Mouse (Mus musculus) lung, postnatal 0 days (tissue): ENCODE results near the gene Selenop.

ENCODE experiments used
- CTCF ChIP-seq: IDR thresholded peaks from 2 replicates; pipeline ENCODE4 v1.5.1; 2016; ENCODE audit warnings: antibody characterized with exemption, mild to moderate bottlenecking
- EP300 ChIP-seq: IDR thresholded peaks from 2 replicates; pipeline ENCODE4 v1.6.1; 2016; ENCODE audit warnings: antibody characterized with exemption, mild to moderate bottlenecking, control low read depth

- no peak for TF ChIP-seq CTCF
- TF ChIP-seq EP300: no peak
Measured at GRCm38 (mm10) chr15:3231004-3231403, 37.3 kb upstream of the Selenop start.
